Mouse (Mus musculus) heart, embryonic 11.5 days (tissue): ENCODE measurements around the gene Olfr653. TPM values are rescaled to one million over a fixed set of nuclear protein-coding genes. Genes with fewer than 3 reads are reported as not detected.

Experiments
- ATAC-seq: fragments of 200-750 bp; cut with Nextera tagmentation; replicated peaks from 2 replicates; pipeline ENCODE4 v1.8.0; 2017; ENCODE audit warnings: moderate library complexity; ENCODE audit not compliant: insufficient number of reproducible peaks, low FRiP score, low TSS enrichment
- H3K27ac ChIP-seq: fragments of 300-500 bp; sonication (generic); 2 replicates; pipeline ENCODE4 v1.5.1; 2014; ENCODE audit warnings: mild to moderate bottlenecking, low read depth, low read length
- H3K27me3 ChIP-seq: fragments of 300-500 bp; sonication (generic); 2 replicates; pipeline ENCODE4 v1.6.1; 2014; ENCODE audit warnings: mild to moderate bottlenecking, low read length, mixed read lengths; ENCODE audit not compliant: control insufficient read depth, insufficient read depth
- H3K36me3 ChIP-seq: fragments of 300-500 bp; sonication (generic); 2 replicates; pipeline ENCODE4 v1.6.1; 2014; ENCODE audit warnings: mild to moderate bottlenecking, low read length, moderate library complexity, mixed read lengths; ENCODE audit not compliant: control insufficient read depth, insufficient read depth
- H3K4me1 ChIP-seq: fragments of 300-500 bp; sonication (generic); 2 replicates; pipeline ENCODE4 v1.6.1; 2014; ENCODE audit warnings: low read length; ENCODE audit not compliant: control insufficient read depth, insufficient read depth
- H3K4me2 ChIP-seq: fragments of 300-500 bp; sonication (generic); 2 replicates; pipeline ENCODE4 v1.6.1; 2014; ENCODE audit warnings: mild to moderate bottlenecking, moderate library complexity
- H3K4me3 ChIP-seq: fragments of 300-500 bp; sonication (generic); 2 replicates; pipeline ENCODE4 v1.5.1; 2014; ENCODE audit warnings: low read depth, low read length
- H3K9ac ChIP-seq: fragments of 300-500 bp; sonication (generic); 2 replicates; pipeline ENCODE4 v1.6.1; 2014; ENCODE audit warnings: mild to moderate bottlenecking, low read depth, low read length, moderate library complexity
- H3K9me3 ChIP-seq: fragments of 300-500 bp; sonication (generic); replicated peaks from 2 replicates; pipeline ENCODE4 v1.6.1; 2016; ENCODE audit warnings: low read length; ENCODE audit not compliant: control insufficient read depth
- WGBS: fragments of 180-500 bp; shearing (Covaris S2); extraction: QIAGEN DNeasy Blood & Tissue Kit; methylation state at CpG from one replicate; pipeline ENCODE4 v1.1.7; 2014; ENCODE audit not compliant: insufficient replicate concordance; 5-methylcytosine and 5-hydroxymethylcytosine counted together
- polyA plus RNA-seq: library from polyadenylated mRNA; unstranded; fragments of >200 nt; fragmentation: Nextera tagmentation; extraction: Ambion mirVana; gene quantifications from 2 replicates; pipeline ENCODE4 v1.2.1, GENCODE M21; 2014

Olfr653 gene
- polyA plus RNA-seq: not detected in 2 replicates

- Histone ChIP-seq H3K4me1 (no peaks in the 10 kb centered on the region), H3K9me3 (no peaks in the 10 kb centered on the region), H3K9ac (no peak within 1 kb of the TSS), H3K27ac (no peak within 1 kb of the TSS), H3K36me3 (no peaks in the 10 kb centered on the region), H3K27me3 (no peaks in the 10 kb centered on the region), H3K4me3 (no peak within 1 kb of the TSS), H3K4me2 (no peak within 1 kb of the TSS)
- ATAC-seq: no peak
- 58% methylated on average over 2 of the region's 2 CpGs for WGBS
These were observed at the start of gene Olfr653 for GRCm38 (mm10) chr7:104577014-104577413. Gene Olfr653 (plus strand): TSS chr7:104577314.

- no peaks in the 10 kb centered on the region for H3K36me3 ChIP-seq
- no peaks in the 10 kb centered on the region for H3K9me3 ChIP-seq
- no peak within 1 kb of the TSS for H3K4me2 ChIP-seq
- H3K4me1 ChIP-seq: no peaks in the 10 kb centered on the region
- no peaks in the 10 kb centered on the region for H3K27me3 ChIP-seq
- no peak within 1 kb of the TSS for H3K27ac ChIP-seq
- 69% methylated on average over 5 of the region's 5 CpGs for WGBS
- no peak within 1 kb of the TSS for H3K4me3 ChIP-seq
- no peak within 1 kb of the TSS for H3K9ac ChIP-seq
- ATAC-seq: no peak
These were observed 27.3 kb upstream of the Olfr653 start, which contains the start of gene Olfr651 for GRCm38 (mm10) chr7:104549833-104550232. Gene Olfr651 (plus strand): TSS chr7:104550133.

- 74% methylated on average over 1 of the region's 1 CpGs for WGBS
- no peak for ATAC-seq
- Histone ChIP-seq H3K27me3 (no peaks in the 10 kb centered on the region), H3K36me3 (no peaks in the 10 kb centered on the region), H3K9me3 (no peaks in the 10 kb centered on the region), H3K4me3 (no peak overlapping the region), H3K9ac (no peak overlapping the region), H3K4me2 (no peak overlapping the region), H3K27ac (no peak overlapping the region), H3K4me1 (no peaks in the 10 kb centered on the region)
These were observed 24.4 kb upstream of the Olfr653 start for GRCm38 (mm10) chr7:104552700-104553099.

- Histone ChIP-seq H3K9me3 (no peaks in the 10 kb centered on the region), H3K4me2 (no peak within 1 kb of the TSS), H3K4me1 (no peaks in the 10 kb centered on the region), H3K27ac (no peak within 1 kb of the TSS), H3K4me3 (no peak within 1 kb of the TSS), H3K36me3 (no peaks in the 10 kb centered on the region), H3K27me3 (no peaks in the 10 kb centered on the region), H3K9ac (no peak within 1 kb of the TSS)
- ATAC-seq: no peak
These were observed 16.5 kb upstream of the Olfr653 start, which contains the start of gene Olfr652 for GRCm38 (mm10) chr7:104560601-104561000. Gene Olfr652 (plus strand): TSS chr7:104560901.

- 83% methylated on average over 4 of the region's 4 CpGs for WGBS
- H3K4me2 ChIP-seq: no peak overlapping the region
These were observed 3.7 kb downstream of the Olfr653 start for GRCm38 (mm10) chr7:104580846-104581245.

GRCm38 (mm10) chr7:104581429-104581828, 4.3 kb downstream of the Olfr653 start:
- no peak overlapping the region for H3K9ac ChIP-seq
- no peaks in the 10 kb centered on the region for H3K36me3 ChIP-seq
- no peak overlapping the region for H3K4me2 ChIP-seq
- no peak overlapping the region for H3K27ac ChIP-seq
- 85% methylated on average over 4 of the region's 4 CpGs for WGBS
- ATAC-seq: no peak
- H3K9me3 ChIP-seq: no peaks in the 10 kb centered on the region
- no peaks in the 10 kb centered on the region for H3K4me1 ChIP-seq
- no peaks in the 10 kb centered on the region for H3K27me3 ChIP-seq
- no peak overlapping the region for H3K4me3 ChIP-seq

More at GRCm38 (mm10) chr7:104580846-104581245, 3.7 kb downstream of the Olfr653 start:
- no peak overlapping the region for H3K4me3 ChIP-seq
- no peaks in the 10 kb centered on the region for H3K9me3 ChIP-seq
- ATAC-seq: no peak
- H3K27me3 ChIP-seq: no peaks in the 10 kb centered on the region
- no peak overlapping the region for H3K27ac ChIP-seq
- no peak overlapping the region for H3K9ac ChIP-seq
- H3K4me1 ChIP-seq: no peaks in the 10 kb centered on the region
- H3K36me3 ChIP-seq: no peaks in the 10 kb centered on the region

GRCm38 (mm10) chr7:104586725-104587124, 9.6 kb downstream of the Olfr653 start, which contains the start of gene Olfr654:
Gene Olfr654 (plus strand): TSS chr7:104587025.
- Histone ChIP-seq H3K4me2 (no peak within 1 kb of the TSS), H3K9me3 (no peaks in the 10 kb centered on the region), H3K27me3 (no peaks in the 10 kb centered on the region), H3K4me1 (no peaks in the 10 kb centered on the region), H3K27ac (no peak within 1 kb of the TSS), H3K9ac (no peak within 1 kb of the TSS), H3K36me3 (no peaks in the 10 kb centered on the region), H3K4me3 (no peak within 1 kb of the TSS)
- 83% methylated on average over 4 of the region's 4 CpGs for WGBS
- ATAC-seq: no peak

GRCm38 (mm10) chr7:104588274-104588673, 11.2 kb downstream of the Olfr653 start:
- Histone ChIP-seq H3K4me1 (no peaks in the 10 kb centered on the region), H3K4me3 (no peak overlapping the region), H3K4me2 (no peak overlapping the region), H3K36me3 (no peaks in the 10 kb centered on the region), H3K27me3 (no peaks in the 10 kb centered on the region), H3K9ac (no peak overlapping the region), H3K9me3 (no peaks in the 10 kb centered on the region), H3K27ac (no peak overlapping the region)
- 78% methylated on average over 5 of the region's 5 CpGs for WGBS
- no peak for ATAC-seq

- Histone ChIP-seq H3K9ac (no peak within 1 kb of the TSS), H3K27ac (no peak within 1 kb of the TSS), H3K4me2 (no peak within 1 kb of the TSS), H3K36me3 (no peaks in the 10 kb centered on the region), H3K4me3 (no peak within 1 kb of the TSS), H3K4me1 (no peaks in the 10 kb centered on the region), H3K27me3 (no peaks in the 10 kb centered on the region), H3K9me3 (0 out of 2 replicates have a peak, but pooled peaks cover 2% of the 10 kb centered on the region)
- ATAC-seq: no peak
- 85% methylated on average over 2 of the region's 2 CpGs for WGBS
These were observed 24.6 kb downstream of the Olfr653 start, which contains the start of gene Olfr655 for GRCm38 (mm10) chr7:104601679-104602078. Gene Olfr655 (minus strand): TSS chr7:104601779.
